Mouse (Mus musculus) heart, postnatal 36 days (tissue): Measurements from ENCODE around the gene Rap2a. TPM values are rescaled to one million over a fixed set of nuclear protein-coding genes. Genes with fewer than 3 reads are reported as not detected.

Experiments used
- DNase-seq, 2 experiments: peaks; one replicate each; pipeline ENCODE4 v3.0.0; 2021 to 2022
- intact Hi-C: fragments of 180-260 bp; cut with DNase I; formaldehyde crosslinking; loops from one replicate; pipeline ENCODE4 v1.15.1; 2025
- total RNA-seq, 2 experiments: library from RNA; stranded (reverse); gene quantifications; 2 replicates each; pipeline ENCODE4 v1.2.3; 2021

Rap2a gene
- total RNA-seq, 2 experiments from 2014 or later: 11.7 to 12.0 TPM

- intact Hi-C loops: no loop called here
Observed at GRCm38 (mm10) chr14:120496827-120497226, 18.6 kb downstream of the Rap2a start.

GRCm38 (mm10) chr14:120499096-120499495, 20.9 kb downstream of the Rap2a start:
- intact Hi-C loops: no loop called here
- no peak for DNase-seq

More at GRCm38 (mm10) chr14:120496827-120497226, 18.6 kb downstream of the Rap2a start:
- no peak for DNase-seq

- no peak for DNase-seq
- intact Hi-C loops: no loop called here
Observed at GRCm38 (mm10) chr14:120499601-120500000, 21.4 kb downstream of the Rap2a start.

GRCm38 (mm10) chr14:120500021-120500560, 21.8 kb downstream of the Rap2a start:
- DNase-seq: no peak
- intact Hi-C loops: no loop called here

- intact Hi-C loops: no loop called here
- DNase-seq: no peak
Observed at GRCm38 (mm10) chr14:120500791-120501190, 22.5 kb downstream of the Rap2a start.

GRCm38 (mm10) chr14:120503641-120504040, 25.4 kb downstream of the Rap2a start:
- intact Hi-C loops: no loop called here
- DNase-seq: no peak

- no peak for DNase-seq
- intact Hi-C loops: no loop called here
Observed at GRCm38 (mm10) chr14:120504423-120504822, 26.2 kb downstream of the Rap2a start.

- intact Hi-C loops: no loop called here
- DNase-seq: no peak
Observed at GRCm38 (mm10) chr14:120504928-120505461, 26.8 kb downstream of the Rap2a start.

GRCm38 (mm10) chr14:120505918-120506317, 27.7 kb downstream of the Rap2a start:
- no peak for DNase-seq
- intact Hi-C loops: no loop called here

- peak in 1 of 2 experiments; percentile 31 for DNase-seq
- intact Hi-C loops: no loop called here
Observed at GRCm38 (mm10) chr14:120507516-120507915, 29.3 kb downstream of the Rap2a start.

GRCm38 (mm10) chr14:120508566-120509365, 30.5 kb downstream of the Rap2a start:
- DNase-seq: no peak
- intact Hi-C loops: loop anchor here (2.0 kb wide), 1 partner anchor 28 kb away; no protein-coding TSS in a partner anchor

GRCm38 (mm10) chr14:120509366-120509640, 31.1 kb downstream of the Rap2a start:
- intact Hi-C loops: loop anchor here (2.0 kb wide), 1 partner anchor 29 kb away; no protein-coding TSS in a partner anchor
- no peak for DNase-seq

- intact Hi-C loops: no loop called here
Observed at GRCm38 (mm10) chr14:120511821-120512220, 33.6 kb downstream of the Rap2a start.

GRCm38 (mm10) chr14:120514821-120515271, 36.6 kb downstream of the Rap2a start:
- DNase-seq: peak in 1 of 2 experiments; percentile 16
- intact Hi-C loops: no loop called here

More at GRCm38 (mm10) chr14:120511821-120512220, 33.6 kb downstream of the Rap2a start:
- no peak for DNase-seq

GRCm38 (mm10) chr14:120515376-120515775, 37.1 kb downstream of the Rap2a start:
- DNase-seq: peak in 1 of 2 experiments; percentile 62
- intact Hi-C loops: no loop called here

- intact Hi-C loops: no loop called here
- no peak for DNase-seq
Observed at GRCm38 (mm10) chr14:120518706-120519105, 40.5 kb downstream of the Rap2a start.

GRCm38 (mm10) chr14:120519921-120520320, 41.7 kb downstream of the Rap2a start:
- DNase-seq: no peak
- intact Hi-C loops: no loop called here

- intact Hi-C loops: no loop called here
- DNase-seq: no peak
Observed at GRCm38 (mm10) chr14:120520843-120521242, 42.6 kb downstream of the Rap2a start.

GRCm38 (mm10) chr14:120523296-120523695, 45.1 kb downstream of the Rap2a start:
- intact Hi-C loops: no loop called here
- no peak for DNase-seq

- DNase-seq: no peak
- intact Hi-C loops: no loop called here
Observed at GRCm38 (mm10) chr14:120525644-120526043, 47.4 kb downstream of the Rap2a start.

- intact Hi-C loops: loop anchor here (5.0 kb wide), 1 partner anchor 51 kb away; no protein-coding TSS in a partner anchor
- no peak for DNase-seq
Observed at GRCm38 (mm10) chr14:120533301-120533700, 55.1 kb downstream of the Rap2a start.

GRCm38 (mm10) chr14:120534841-120535271, 56.6 kb downstream of the Rap2a start:
- intact Hi-C loops: loop anchor here (5.0 kb wide), 1 partner anchor 53 kb away; no protein-coding TSS in a partner anchor

More at GRCm38 (mm10) chr14:120534841-120535271, 56.6 kb downstream of the Rap2a start:
- no peak for DNase-seq
